ENCODE assay signal across 1 mouse cellular context in the genomic region with DNA sequence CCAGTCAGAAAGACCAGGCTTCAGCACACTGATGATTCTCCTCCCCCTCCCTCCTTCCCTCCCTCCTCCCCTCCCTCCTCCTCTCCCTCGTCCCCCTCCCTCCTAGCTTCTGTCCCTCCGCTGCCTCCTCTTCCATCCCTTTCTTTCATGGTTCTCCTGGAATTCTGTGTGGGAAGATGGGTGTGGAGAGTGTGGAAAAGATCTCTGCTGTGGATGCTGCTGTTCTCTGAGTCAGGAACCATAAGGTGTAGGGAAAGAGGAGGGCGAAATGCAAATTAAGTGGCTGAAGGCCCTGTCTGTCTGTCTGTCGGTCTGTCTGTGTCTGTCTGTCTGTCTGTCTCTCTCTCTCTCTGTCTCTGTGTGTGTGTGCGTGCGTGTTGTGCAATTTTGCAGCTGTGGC.
TF ChIP-seq lines count a peak whose summit lies in the region.

No protein-coding gene starts in this region.

TF ChIP-seq in MEL, 35 proteins besides CTCF, POLR2A, EP300 and RAD21:
- TF ChIP-seq ZC3H11A (IDR thresholded peaks at IDR 0.05; ENCODE audit: low read depth, low read length) (no peak), ELF1 (IDR thresholded peaks at IDR 0.05; ENCODE audit: low read depth, low read length) (no peak), TCF12 (IDR thresholded peaks at IDR 0.05; ENCODE audit: low read depth, low read length) (no peak), MAZ (IDR thresholded peaks at IDR 0.05; ENCODE audit: low read depth, low read length) (0 out of 2 replicates have a peak, but pooled peaks have one; percentile 31), TAL1 (IDR thresholded peaks at IDR 0.05; ENCODE audit: low read length) (no peak), UBTF (IDR thresholded peaks at IDR 0.05; ENCODE audit: borderline replicate concordance, insufficient read depth, low read depth, low read length) (no peak), MYC (IDR thresholded peaks at IDR 0.05; ENCODE audit: low read depth, low read length) (no peak)
TF ChIP-seq in MEL: peak in this region for 1.
